Mouse (Mus musculus) midbrain, postnatal 0 days (tissue): ENCODE results near the gene Hspb7. TPM values are rescaled to one million over a fixed set of nuclear protein-coding genes. Genes with fewer than 3 reads are reported as not detected.

Experiments used
- ATAC-seq: fragments of 200-750 bp; cut with Nextera tagmentation; 2 replicates; pipeline ENCODE4 v1.8.0; 2017; ENCODE audit warnings: moderate number of reproducible peaks, mild to moderate bottlenecking, moderate TSS enrichment, moderate library complexity; ENCODE audit not compliant: low FRiP score
- DNase-seq: peaks from one replicate; pipeline ENCODE4 v3.0.0-alpha.2; 2015; ENCODE audit warnings: low spot score
- H3K27ac ChIP-seq: fragments of 300-500 bp; sonication (generic); 2 replicates; pipeline ENCODE4 v1.5.1; 2014; ENCODE audit warnings: low read depth, mild to moderate bottlenecking, low read length, mixed read lengths
- H3K27me3 ChIP-seq: fragments of 300-500 bp; sonication (generic); 2 replicates; pipeline ENCODE4 v1.6.1; 2014; ENCODE audit warnings: low read length, control low read depth, mixed read lengths; ENCODE audit not compliant: insufficient read depth
- H3K36me3 ChIP-seq: fragments of 300-500 bp; sonication (generic); 2 replicates; pipeline ENCODE4 v1.6.1; 2014; ENCODE audit warnings: low read length, control low read depth, mixed read lengths; ENCODE audit not compliant: insufficient read depth
- H3K4me1 ChIP-seq: fragments of 300-500 bp; sonication (generic); 2 replicates; pipeline ENCODE4 v1.6.1; 2014; ENCODE audit warnings: mild to moderate bottlenecking, control low read depth, antibody characterized with exemption, low read length, mixed read lengths; ENCODE audit not compliant: insufficient read depth
- H3K4me2 ChIP-seq: fragments of 300-500 bp; sonication (generic); 2 replicates; pipeline ENCODE4 v1.6.1; 2014; ENCODE audit warnings: low read depth, mild to moderate bottlenecking, low read length, mixed read lengths; ENCODE audit not compliant: poor library complexity, severe bottlenecking
- H3K4me3 ChIP-seq: fragments of 300-500 bp; sonication (generic); 2 replicates; pipeline ENCODE4 v1.5.1; 2014; ENCODE audit warnings: low read depth, mild to moderate bottlenecking, low read length, moderate library complexity
- H3K9ac ChIP-seq: fragments of 300-500 bp; sonication (generic); replicated peaks from 2 replicates; pipeline ENCODE4 v1.6.1; 2014; ENCODE audit warnings: mild to moderate bottlenecking, low read length, moderate library complexity, mixed read lengths; ENCODE audit not compliant: poor library complexity, severe bottlenecking
- H3K9me3 ChIP-seq: fragments of 300-500 bp; sonication (generic); 2 replicates; pipeline ENCODE4 v1.6.1; 2016; ENCODE audit warnings: low read length, control low read depth
- CTCF ChIP-seq: IDR thresholded peaks from 2 replicates; pipeline ENCODE4 v1.5.1; 2016; ENCODE audit warnings: antibody characterized with exemption, mild to moderate bottlenecking
- whole genome bisulfite sequencing: fragments of 180-500 bp; shearing (Covaris S2); extraction: QIAGEN DNeasy Blood & Tissue Kit; methylation state at CpG from one replicate; pipeline ENCODE4 v1.1.7; 2014; 5-methylcytosine and 5-hydroxymethylcytosine counted together
- polyA plus RNA-seq: library from polyadenylated mRNA; unstranded; fragments of >200 nt; fragmentation: Nextera tagmentation; extraction: Ambion mirVana; gene quantifications from 2 replicates; pipeline ENCODE4 v1.2.1, GENCODE M21; 2015
- total RNA-seq: library from RNA; depleted of rRNA; stranded (reverse); fragments of >200 nt; gene quantifications from 2 replicates; pipeline ENCODE4 v1.2.3, GENCODE M21; 2014

The Hspb7 gene
- total and polyA plus RNA-seq, 2 experiments from 2014 or later: 0.05 to 0.12 TPM

GRCm38 (mm10) chr4:141429381-141429780, 8.8 kb downstream of the Hspb7 start:
- ATAC-seq (no peak), DNase-seq (no peak)
- Histone ChIP-seq H3K36me3 (no peaks in the 10 kb centered on the region), H3K9ac (no peak overlapping the region), H3K27me3 (0 out of 2 replicates have a peak, but pooled peaks cover 4% of the 10 kb centered on the region), H3K4me3 (no peak overlapping the region), H3K9me3 (no peaks in the 10 kb centered on the region), H3K4me2 (no peak overlapping the region), H3K4me1 (no peaks in the 10 kb centered on the region), H3K27ac (no peak overlapping the region)
- no peak for TF ChIP-seq CTCF
- WGBS: 83% methylated on average over 6 of the region's 6 CpGs

- no peaks in the 10 kb centered on the region for H3K36me3 ChIP-seq
- WGBS: 50% methylated on average over 9 of the region's 9 CpGs
- no peaks in the 10 kb centered on the region for H3K4me1 ChIP-seq
- H3K9me3 ChIP-seq: no peaks in the 10 kb centered on the region
- no peak overlapping the region for H3K4me2 ChIP-seq
- H3K27ac ChIP-seq: no peak overlapping the region
- no peak overlapping the region for H3K9ac ChIP-seq
- no peak for DNase-seq
- no peak for ATAC-seq
- no peak overlapping the region for H3K4me3 ChIP-seq
- H3K27me3 ChIP-seq: 0 out of 2 replicates have a peak, but pooled peaks cover 4% of the 10 kb centered on the region
- TF ChIP-seq CTCF: peak; percentile 62
Observed at GRCm38 (mm10) chr4:141429847-141430246, 9.3 kb downstream of the Hspb7 start.

- H3K4me1 ChIP-seq: no peaks in the 10 kb centered on the region
- 47% methylated on average over 9 of the region's 9 CpGs for WGBS
- no peak overlapping the region for H3K4me2 ChIP-seq
- H3K27ac ChIP-seq: no peak overlapping the region
- ATAC-seq (no peak), DNase-seq (peak; percentile 71)
- H3K9me3 ChIP-seq: no peaks in the 10 kb centered on the region
- TF ChIP-seq CTCF: peak; percentile 77
- no peak overlapping the region for H3K4me3 ChIP-seq
- H3K9ac ChIP-seq: no peak overlapping the region
- no peaks in the 10 kb centered on the region for H3K36me3 ChIP-seq
- 0 out of 2 replicates have a peak, but pooled peaks cover 4% of the 10 kb centered on the region for H3K27me3 ChIP-seq
Observed at GRCm38 (mm10) chr4:141430997-141431396, 10.4 kb downstream of the Hspb7 start.

GRCm38 (mm10) chr4:141432666-141433065, 12.1 kb downstream of the Hspb7 start:
- Histone ChIP-seq H3K4me3 (no peak overlapping the region), H3K9ac (no peak overlapping the region), H3K4me1 (no peaks in the 10 kb centered on the region), H3K27ac (no peak overlapping the region), H3K4me2 (no peak overlapping the region), H3K27me3 (0 out of 2 replicates have a peak, but pooled peaks cover 4% of the 10 kb centered on the region), H3K36me3 (no peaks in the 10 kb centered on the region), H3K9me3 (no peaks in the 10 kb centered on the region)
- no peak for TF ChIP-seq CTCF
- 62% methylated on average over 12 of the region's 14 CpGs for WGBS
- ATAC-seq (no peak), DNase-seq (peak; percentile 24)

GRCm38 (mm10) chr4:141433191-141433590, 12.6 kb downstream of the Hspb7 start:
- Histone ChIP-seq H3K36me3 (no peaks in the 10 kb centered on the region), H3K9me3 (no peaks in the 10 kb centered on the region), H3K27ac (no peak overlapping the region), H3K27me3 (0 out of 2 replicates have a peak, but pooled peaks cover 4% of the 10 kb centered on the region), H3K4me3 (no peak overlapping the region), H3K4me1 (no peaks in the 10 kb centered on the region), H3K4me2 (no peak overlapping the region), H3K9ac (no peak overlapping the region)
- no peak for DNase-seq
- no peak for TF ChIP-seq CTCF
- no peak for ATAC-seq
- 85% methylated on average over 18 of the region's 18 CpGs for WGBS

GRCm38 (mm10) chr4:141435974-141436373, 15.4 kb downstream of the Hspb7 start, which contains the start of gene Srarp:
Gene Srarp, minus strand, starts transcription at chr4:141436105.
- no peak for ATAC-seq
- Histone ChIP-seq H3K36me3 (no peaks in the 10 kb centered on the region), H3K4me2 (no peak within 1 kb of the TSS), H3K4me1 (no peaks in the 10 kb centered on the region), H3K9ac (no peak within 1 kb of the TSS), H3K27ac (no peak within 1 kb of the TSS), H3K4me3 (no peak within 1 kb of the TSS), H3K9me3 (no peaks in the 10 kb centered on the region), H3K27me3 (0 out of 2 replicates have a peak, but pooled peaks cover 4% of the 10 kb centered on the region)
- TF ChIP-seq CTCF: no peak
- DNase-seq: no peak
- 86% methylated on average over 1 of the region's 1 CpGs for whole genome bisulfite sequencing
